Mouse (Mus musculus) midbrain, embryonic 11.5 days (tissue): ENCODE measurements around the gene Trim50. TPM values are rescaled to one million over a fixed set of nuclear protein-coding genes. Genes with fewer than 3 reads are reported as not detected.

Experiments used
- ATAC-seq: fragments of 200-750 bp; cut with Nextera tagmentation; 2 replicates; pipeline ENCODE4 v1.8.0; 2017; ENCODE audit warnings: moderate TSS enrichment, moderate library complexity; ENCODE audit not compliant: low FRiP score
- DNase-seq: peaks from one replicate; pipeline ENCODE4 v3.0.0; 2015; ENCODE audit warnings: low spot score; ENCODE audit errors: missing footprints
- H3K27ac ChIP-seq: fragments of 300-500 bp; sonication (generic); 2 replicates; pipeline ENCODE4 v1.5.1; 2014; ENCODE audit warnings: low read depth, low read length
- H3K27me3 ChIP-seq: fragments of 300-500 bp; sonication (generic); 2 replicates; pipeline ENCODE4 v1.6.1; 2014; ENCODE audit warnings: mild to moderate bottlenecking, low read length, moderate library complexity, mixed read lengths; ENCODE audit not compliant: control insufficient read depth, insufficient read depth
- H3K36me3 ChIP-seq: fragments of 300-500 bp; sonication (generic); 2 replicates; pipeline ENCODE4 v1.6.1; 2014; ENCODE audit warnings: mild to moderate bottlenecking, low read length, moderate library complexity, mixed read lengths; ENCODE audit not compliant: control insufficient read depth, insufficient read depth
- H3K4me1 ChIP-seq: fragments of 300-500 bp; sonication (generic); 2 replicates; pipeline ENCODE4 v1.6.1; 2014; ENCODE audit warnings: low read length; ENCODE audit not compliant: control insufficient read depth, insufficient read depth
- H3K4me2 ChIP-seq: fragments of 300-500 bp; sonication (generic); 2 replicates; pipeline ENCODE4 v1.6.1; 2014; ENCODE audit warnings: mild to moderate bottlenecking, moderate library complexity
- H3K4me3 ChIP-seq: fragments of 300-500 bp; sonication (generic); 2 replicates; pipeline ENCODE4 v1.5.1; 2014; ENCODE audit warnings: low read depth, low read length
- H3K9ac ChIP-seq: fragments of 300-500 bp; sonication (generic); 2 replicates; pipeline ENCODE4 v1.6.1; 2014; ENCODE audit warnings: low read length
- H3K9me3 ChIP-seq: fragments of 300-500 bp; sonication (generic); 2 replicates; pipeline ENCODE4 v1.6.1; 2016; ENCODE audit warnings: low read length; ENCODE audit not compliant: control insufficient read depth
- WGBS: fragments of 180-500 bp; shearing (Covaris S2); extraction: QIAGEN DNeasy Blood & Tissue Kit; methylation state at CpG from one replicate; pipeline ENCODE4 v1.1.7; 2014; 5-methylcytosine and 5-hydroxymethylcytosine counted together
- polyA plus RNA-seq: library from polyadenylated mRNA; unstranded; fragments of >200 nt; fragmentation: Nextera tagmentation; extraction: Ambion mirVana; gene quantifications from 2 replicates; pipeline ENCODE4 v1.2.1, GENCODE M21; 2014

Gene Trim50
- polyA plus RNA-seq, 1 experiment from 2014 or later: not detected

- Histone ChIP-seq H3K9ac (no peak overlapping the region), H3K4me1 (peaks cover 5% of the 10 kb centered on the region), H3K4me2 (no peak overlapping the region), H3K27ac (no peak overlapping the region), H3K36me3 (peaks cover 24% of the 10 kb centered on the region), H3K9me3 (no peaks in the 10 kb centered on the region), H3K4me3 (no peak overlapping the region), H3K27me3 (no peaks in the 10 kb centered on the region)
- no peak for ATAC-seq
- peak; percentile 28 for DNase-seq
- 94% methylated on average over 8 of the region's 8 CpGs for WGBS
Observed at GRCm38 (mm10) chr5:135375167-135375566, 22.1 kb downstream of the Trim50 start.

GRCm38 (mm10) chr5:135376341-135376740 is 23.2 kb downstream of the Trim50 start:
- Histone ChIP-seq H3K27me3 (no peaks in the 10 kb centered on the region), H3K9ac (no peak overlapping the region), H3K4me1 (no peaks in the 10 kb centered on the region), H3K9me3 (no peaks in the 10 kb centered on the region), H3K36me3 (peaks cover 29% of the 10 kb centered on the region), H3K4me2 (no peak overlapping the region), H3K27ac (no peak overlapping the region), H3K4me3 (no peak overlapping the region)
- peak; percentile 67 for DNase-seq
- ATAC-seq: no peak
- 69% methylated on average over 2 of the region's 2 CpGs for WGBS

GRCm38 (mm10) chr5:135380681-135381080 is 27.6 kb downstream of the Trim50 start:
- Histone ChIP-seq H3K4me1 (no peaks in the 10 kb centered on the region), H3K27me3 (no peaks in the 10 kb centered on the region), H3K27ac (no peak overlapping the region), H3K4me3 (no peak overlapping the region), H3K9ac (no peak overlapping the region), H3K9me3 (no peaks in the 10 kb centered on the region), H3K36me3 (peaks cover 46% of the 10 kb centered on the region), H3K4me2 (no peak overlapping the region)
- 97% methylated on average over 4 of the region's 4 CpGs for WGBS
- DNase-seq (peak; percentile 68), ATAC-seq (no peak)

GRCm38 (mm10) chr5:135381356-135381925 is 28.3 kb downstream of the Trim50 start:
- H3K4me1 ChIP-seq: no peaks in the 10 kb centered on the region
- H3K36me3 ChIP-seq: peaks cover 42% of the 10 kb centered on the region
- no peak for ATAC-seq

GRCm38 (mm10) chr5:135382746-135383145 is 29.7 kb downstream of the Trim50 start:
- no peaks in the 10 kb centered on the region for H3K27me3 ChIP-seq
- ATAC-seq (no peak), DNase-seq (peak; percentile 54)
- no peak overlapping the region for H3K4me2 ChIP-seq
- no peak overlapping the region for H3K9ac ChIP-seq
- H3K9me3 ChIP-seq: no peaks in the 10 kb centered on the region
- H3K27ac ChIP-seq: no peak overlapping the region
- H3K4me3 ChIP-seq: no peak overlapping the region
- WGBS: 90% methylated on average over 7 of the region's 7 CpGs
- peaks cover 50% of the 10 kb centered on the region for H3K36me3 ChIP-seq
- H3K4me1 ChIP-seq: no peaks in the 10 kb centered on the region

More at GRCm38 (mm10) chr5:135381356-135381925, 28.3 kb downstream of the Trim50 start:
- Histone ChIP-seq H3K9me3 (no peaks in the 10 kb centered on the region), H3K9ac (no peak overlapping the region), H3K4me2 (no peak overlapping the region), H3K4me3 (no peak overlapping the region), H3K27me3 (no peaks in the 10 kb centered on the region), H3K27ac (no peak overlapping the region)
- DNase-seq: peak; percentile 31
- 95% methylated on average over 10 of the region's 10 CpGs for WGBS

- no peaks in the 10 kb centered on the region for H3K4me1 ChIP-seq
- no peak overlapping the region for H3K4me3 ChIP-seq
- peaks cover 52% of the 10 kb centered on the region for H3K36me3 ChIP-seq
- 83% methylated on average over 10 of the region's 10 CpGs for WGBS
- no peak overlapping the region for H3K9ac ChIP-seq
- H3K27me3 ChIP-seq: no peaks in the 10 kb centered on the region
- H3K4me2 ChIP-seq: no peak overlapping the region
- no peaks in the 10 kb centered on the region for H3K9me3 ChIP-seq
- ATAC-seq (no peak), DNase-seq (no peak)
- no peak overlapping the region for H3K27ac ChIP-seq
Observed at GRCm38 (mm10) chr5:135383771-135384170, 30.7 kb downstream of the Trim50 start.

- peak; percentile 90 for ATAC-seq
- WGBS: under 1% methylated on average over 102 of the region's 110 CpGs
- DNase-seq: peak; percentile 99
- no peaks in the 10 kb centered on the region for H3K9me3 ChIP-seq
- peak within 1 kb of the TSS; percentile 94 for H3K9ac ChIP-seq
- H3K27me3 ChIP-seq: no peaks in the 10 kb centered on the region
- peak within 1 kb of the TSS; percentile 81; the same call in 1 of the 2 replicates for H3K27ac ChIP-seq
- peaks cover 6% of the 10 kb centered on the region; the same call in 1 of the 2 replicates for H3K4me1 ChIP-seq
- H3K4me2 ChIP-seq: peak within 1 kb of the TSS; percentile 73
- peaks cover 20% of the 10 kb centered on the region for H3K36me3 ChIP-seq
- peak within 1 kb of the TSS; percentile 96 for H3K4me3 ChIP-seq
Observed at GRCm38 (mm10) chr5:135394004-135394823, 41.1 kb downstream of the Trim50 start, which contains the start of gene Pom121. Gene Pom121, minus strand, starts transcription at chr5:135394546.

GRCm38 (mm10) chr5:135395826-135396225 is 42.7 kb downstream of the Trim50 start:
- no peak overlapping the region for H3K27ac ChIP-seq
- H3K4me3 ChIP-seq: no peak overlapping the region
- no peaks in the 10 kb centered on the region for H3K9me3 ChIP-seq
- WGBS: 51% methylated on average over 5 of the region's 5 CpGs
- DNase-seq (no peak), ATAC-seq (no peak)
- H3K4me1 ChIP-seq: peaks cover 6% of the 10 kb centered on the region; the same call in 1 of the 2 replicates
- H3K4me2 ChIP-seq: no peak overlapping the region
- no peak overlapping the region for H3K9ac ChIP-seq
- peaks cover 11% of the 10 kb centered on the region; the same call in 1 of the 2 replicates for H3K36me3 ChIP-seq
- H3K27me3 ChIP-seq: no peaks in the 10 kb centered on the region

- H3K4me3 ChIP-seq: no peak overlapping the region
- H3K4me1 ChIP-seq: no peaks in the 10 kb centered on the region
- no peaks in the 10 kb centered on the region for H3K36me3 ChIP-seq
- H3K4me2 ChIP-seq: no peak overlapping the region
- H3K27me3 ChIP-seq: no peaks in the 10 kb centered on the region
- no peak overlapping the region for H3K9ac ChIP-seq
- DNase-seq (no peak), ATAC-seq (no peak)
- no peaks in the 10 kb centered on the region; the same call in 1 of the 2 replicates for H3K9me3 ChIP-seq
- WGBS: 77% methylated on average over 6 of the region's 6 CpGs
- H3K27ac ChIP-seq: no peak overlapping the region
Observed at GRCm38 (mm10) chr5:135399382-135399781, 46.3 kb downstream of the Trim50 start.
